Mouse (Mus musculus): ENCODE results near the gene Lrrc55. TPM values are rescaled to one million over a fixed set of nuclear protein-coding genes. Genes with fewer than 3 reads are reported as not detected.
"Not testable (repeated sequence)": the region's sequence is repeated elsewhere in the genome, so short reads cannot be mapped to it uniquely, and the experiment has no call there.

Gene Lrrc55
- polyA plus RNA-seq (2011; ENCODE audit: insufficient read depth, insufficient read length, low replicate concordance, missing spikeins), result not detected in 2 replicates

GRCm38 (mm10) chr2:85196901-85197300, at the start of gene Lrrc55:
Lrrc55 (minus strand) TSS chr2:85197197.
- TF ChIP-seq POLR2A (IDR thresholded peaks at IDR 0.05; ENCODE audit: borderline replicate concordance, control insufficient read depth, low read depth, low read length) (no peak), CTCF (IDR thresholded peaks at IDR 0.05; ENCODE audit: control insufficient read depth, insufficient read depth, low read length) (no peak)
- WGBS, result 81% methylated on average over 1 of the region's 1 CpGs
- H3K4me3 ChIP-seq (replicated peaks; ENCODE audit: control insufficient read depth, low read depth, low read length), result no peak within 1 kb of the TSS
- H3K4me1 ChIP-seq (ENCODE audit: control insufficient read depth, insufficient read depth, low read length), result no peaks in the 10 kb centered on the region
- no peak within 1 kb of the TSS for H3K27ac ChIP-seq (ENCODE audit: control insufficient read depth, insufficient read depth, low read depth, low read length, poor library complexity)

- Histone ChIP-seq H3K4me1 (ENCODE audit: control insufficient read depth, insufficient read depth, low read length) (no peaks in the 10 kb centered on the region), H3K27ac (ENCODE audit: control insufficient read depth, insufficient read depth, low read depth, low read length, poor library complexity) (no peak overlapping the region), H3K4me3 (replicated peaks; ENCODE audit: control insufficient read depth, low read depth, low read length) (no peak overlapping the region)
- WGBS, result 10% methylated on average over 4 of the region's 4 CpGs
- TF ChIP-seq CTCF (IDR thresholded peaks at IDR 0.05; ENCODE audit: control insufficient read depth, insufficient read depth, low read length) (peak; percentile 98), POLR2A (IDR thresholded peaks at IDR 0.05; ENCODE audit: borderline replicate concordance, control insufficient read depth, low read depth, low read length) (no peak)
Observed at GRCm38 (mm10) chr2:85246506-85247082, 49.6 kb upstream of the Lrrc55 start.

GRCm38 (mm10) chr2:85245737-85246136, 48.7 kb upstream of the Lrrc55 start:
- 74% methylated on average over 5 of the region's 5 CpGs for WGBS
- Histone ChIP-seq H3K4me3 (replicated peaks; ENCODE audit: control insufficient read depth, low read depth, low read length) (no peak overlapping the region), H3K27ac (ENCODE audit: control insufficient read depth, insufficient read depth, low read depth, low read length, poor library complexity) (no peak overlapping the region), H3K4me1 (ENCODE audit: control insufficient read depth, insufficient read depth, low read length) (no peaks in the 10 kb centered on the region)
- TF ChIP-seq CTCF (IDR thresholded peaks at IDR 0.05; ENCODE audit: control insufficient read depth, insufficient read depth, low read length), result no peak
- TF ChIP-seq POLR2A (IDR thresholded peaks at IDR 0.05; ENCODE audit: borderline replicate concordance, control insufficient read depth, low read depth, low read length), result no peak

- no peaks in the 10 kb centered on the region for H3K4me1 ChIP-seq (ENCODE audit: control insufficient read depth, insufficient read depth, low read length)
- H3K27ac ChIP-seq (ENCODE audit: control insufficient read depth, insufficient read depth, low read depth, low read length, poor library complexity), result no peak overlapping the region
- H3K4me3 ChIP-seq (replicated peaks; ENCODE audit: control insufficient read depth, low read depth, low read length), result no peak overlapping the region
- WGBS, result 44% methylated on average over 4 of the region's 4 CpGs
- no peak for TF ChIP-seq POLR2A (IDR thresholded peaks at IDR 0.05; ENCODE audit: borderline replicate concordance, control insufficient read depth, low read depth, low read length)
- TF ChIP-seq CTCF (IDR thresholded peaks at IDR 0.05; ENCODE audit: control insufficient read depth, insufficient read depth, low read length), result no peak
Observed at GRCm38 (mm10) chr2:85238068-85238667, 41.2 kb upstream of the Lrrc55 start.

- H3K4me1 ChIP-seq (ENCODE audit: control insufficient read depth, insufficient read depth, low read length); H3K4me3 ChIP-seq (replicated peaks; ENCODE audit: control insufficient read depth, low read depth, low read length): not testable (repeated sequence)
- WGBS, result 80% methylated on average over 2 of the region's 2 CpGs
Observed at GRCm38 (mm10) chr2:85237231-85237630, 40.2 kb upstream of the Lrrc55 start.

GRCm38 (mm10) chr2:85230771-85231511, 33.9 kb upstream of the Lrrc55 start:
- Histone ChIP-seq H3K27ac (ENCODE audit: control insufficient read depth, insufficient read depth, low read depth, low read length, poor library complexity) (no peak overlapping the region), H3K4me3 (replicated peaks; ENCODE audit: control insufficient read depth, low read depth, low read length) (no peak overlapping the region), H3K4me1 (ENCODE audit: control insufficient read depth, insufficient read depth, low read length) (no peaks in the 10 kb centered on the region)
- WGBS, result 72% methylated on average over 4 of the region's 4 CpGs
- no peak for TF ChIP-seq CTCF (IDR thresholded peaks at IDR 0.05; ENCODE audit: control insufficient read depth, insufficient read depth, low read length)

More at GRCm38 (mm10) chr2:85237231-85237630, 40.2 kb upstream of the Lrrc55 start:
- not testable (repeated sequence) for H3K27ac ChIP-seq (ENCODE audit: control insufficient read depth, insufficient read depth, low read depth, low read length, poor library complexity)

GRCm38 (mm10) chr2:85229606-85230005, 32.6 kb upstream of the Lrrc55 start:
- Histone ChIP-seq H3K4me1 (ENCODE audit: control insufficient read depth, insufficient read depth, low read length) (no peaks in the 10 kb centered on the region), H3K4me3 (replicated peaks; ENCODE audit: control insufficient read depth, low read depth, low read length) (no peak overlapping the region), H3K27ac (ENCODE audit: control insufficient read depth, insufficient read depth, low read depth, low read length, poor library complexity) (no peak overlapping the region)
- TF ChIP-seq POLR2A (IDR thresholded peaks at IDR 0.05; ENCODE audit: borderline replicate concordance, control insufficient read depth, low read depth, low read length), result no peak
- no peak for TF ChIP-seq CTCF (IDR thresholded peaks at IDR 0.05; ENCODE audit: control insufficient read depth, insufficient read depth, low read length)
- WGBS, result 63% methylated on average over 3 of the region's 3 CpGs

GRCm38 (mm10) chr2:85227816-85228335, 30.9 kb upstream of the Lrrc55 start:
- Histone ChIP-seq H3K4me1 (ENCODE audit: control insufficient read depth, insufficient read depth, low read length) (no peaks in the 10 kb centered on the region), H3K27ac (ENCODE audit: control insufficient read depth, insufficient read depth, low read depth, low read length, poor library complexity) (no peak overlapping the region), H3K4me3 (replicated peaks; ENCODE audit: control insufficient read depth, low read depth, low read length) (no peak overlapping the region)
- 79% methylated on average over 3 of the region's 3 CpGs for WGBS
- no peak for TF ChIP-seq POLR2A (IDR thresholded peaks at IDR 0.05; ENCODE audit: borderline replicate concordance, control insufficient read depth, low read depth, low read length)
- TF ChIP-seq CTCF (IDR thresholded peaks at IDR 0.05; ENCODE audit: control insufficient read depth, insufficient read depth, low read length), result no peak

Data from bone marrow, adult 2 months (tissue).